ENCODE assay signal across 8 mouse cellular contexts in the genomic region with DNA sequence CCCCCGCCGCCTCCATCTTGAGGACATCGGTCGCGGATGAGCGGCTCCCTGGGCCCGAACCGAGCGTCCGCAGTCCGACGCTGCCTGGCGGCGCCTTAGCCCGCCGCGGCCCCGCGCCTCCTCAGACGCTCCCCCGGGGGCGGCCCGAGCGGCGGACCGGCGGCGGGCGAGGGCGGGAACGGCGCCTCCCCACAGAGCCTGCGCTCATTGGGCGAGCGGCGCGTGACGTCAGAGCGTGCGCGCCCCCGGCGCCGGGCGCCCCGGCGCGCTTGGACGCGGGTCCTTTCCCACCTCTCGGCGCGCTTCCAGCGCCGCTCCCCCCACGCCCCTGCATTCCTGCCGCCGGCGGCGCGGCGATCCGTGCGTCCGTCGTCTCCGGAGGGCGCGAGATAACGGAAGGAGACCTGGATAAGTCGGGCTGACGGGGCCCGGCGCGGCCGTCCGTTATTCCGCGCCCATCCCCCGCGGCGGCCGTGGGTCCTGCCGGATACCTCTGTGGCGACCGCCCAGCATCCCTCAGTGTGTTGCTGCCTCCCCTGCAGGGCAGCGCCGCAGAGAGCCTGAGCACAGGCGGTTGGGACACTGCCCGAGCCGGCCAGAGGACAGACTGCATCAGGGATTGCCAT. TPM values are rescaled to one million over a fixed set of nuclear protein-coding genes. Genes with fewer than 3 reads are reported as not detected.
DNase-seq lines count a peak whose midpoint lies in the region; ATAC-seq and TF ChIP-seq lines count a peak whose summit lies in the region.

A gene (minus strand): TSS at position 123 of the 626 bp plus-strand sequence.

- 1% methylated on average over 80 of the region's 91 CpGs for WGBS in cerebellum, adult 2 months
- 1% methylated on average over 85 of the region's 91 CpGs for WGBS in forebrain, postnatal 0 days
- WGBS in lung, embryonic 14.5 days = under 1% methylated on average over 89 of the region's 91 CpGs

- H3K4me3 ChIP-seq in G1E (ENCODE audit: low read depth, low read length) = peak within 1 kb of the TSS; percentile 98
- peak within 1 kb of the TSS; percentile 96 for H3K4me3 ChIP-seq in cerebellum, adult 2 months (replicated peaks; ENCODE audit: insufficient read depth, low read depth, low read length)
- peak within 1 kb of the TSS; percentile 75 for H3K4me3 ChIP-seq in forebrain, postnatal 0 days (ENCODE audit: low read depth, low read length)
- H3K4me3 ChIP-seq in lung, embryonic 14.5 days (ENCODE audit: low read depth, low read length) = peak within 1 kb of the TSS; percentile 91

- peak within 1 kb of the TSS; percentile 99 for H3K4me2 ChIP-seq in forebrain, postnatal 0 days (ENCODE audit: low read depth)
- H3K4me2 ChIP-seq in lung, embryonic 14.5 days = peak within 1 kb of the TSS; percentile 98

- peak within 1 kb of the TSS; percentile 78 for H3K9ac ChIP-seq in forebrain, postnatal 0 days
- peak within 1 kb of the TSS; percentile 91 for H3K9ac ChIP-seq in lung, embryonic 14.5 days

- peak; percentile 31; the same call in 1 of the 2 replicates for ATAC-seq in G1E (ENCODE audit: extremely low read depth, insufficient number of reproducible peaks, low FRiP score, poor library complexity, severe bottlenecking)
- ATAC-seq in forebrain, postnatal 0 days = peak; percentile 96
- peak; percentile 96 for ATAC-seq in lung, embryonic 14.5 days (ENCODE audit: insufficient read depth)
- peak; percentile 23 for ATAC-seq in neutrophil, adult 5-6 weeks (ENCODE audit: extremely low read depth, insufficient number of reproducible peaks, low FRiP score, poor library complexity, severe bottlenecking)

- H3K9me3 ChIP-seq in G1E (replicated peaks) = no peaks in the 10 kb centered on the region
- H3K9me3 ChIP-seq in forebrain, postnatal 0 days (ENCODE audit: low read length) = no peaks in the 10 kb centered on the region
- H3K9me3 ChIP-seq in lung, embryonic 14.5 days (ENCODE audit: low read depth, low read length) = no peaks in the 10 kb centered on the region

- H3K27ac ChIP-seq in cerebellum, adult 2 months (ENCODE audit: insufficient read depth, low read length) = peak within 1 kb of the TSS; percentile 75
- H3K27ac ChIP-seq in forebrain, postnatal 0 days (ENCODE audit: low read depth, low read length) = peak within 1 kb of the TSS; percentile 89
- H3K27ac ChIP-seq in lung, embryonic 14.5 days (ENCODE audit: low read depth) = peak within 1 kb of the TSS; percentile 92

- H3K4me1 ChIP-seq in G1E (ENCODE audit: insufficient read depth, low read depth, low read length) = peaks cover 57% of the 10 kb centered on the region
- no peaks in the 10 kb centered on the region; the same call in 1 of the 2 replicates for H3K4me1 ChIP-seq in cerebellum, adult 2 months (ENCODE audit: control insufficient read depth, insufficient read depth, low read length)
- H3K4me1 ChIP-seq in forebrain, postnatal 0 days (ENCODE audit: insufficient read depth) = peaks cover 29% of the 10 kb centered on the region
- peaks cover 6% of the 10 kb centered on the region for H3K4me1 ChIP-seq in lung, embryonic 14.5 days (ENCODE audit: insufficient read depth)

- H3K36me3 ChIP-seq in G1E (replicated peaks) = peaks cover 12% of the 10 kb centered on the region
- H3K36me3 ChIP-seq in forebrain, postnatal 0 days (ENCODE audit: insufficient read depth) = no peaks in the 10 kb centered on the region
- no peaks in the 10 kb centered on the region for H3K36me3 ChIP-seq in lung, embryonic 14.5 days (ENCODE audit: insufficient read depth)

- peak; percentile 62 for TF ChIP-seq POLR2A in cerebellum, adult 2 months (IDR thresholded peaks at IDR 0.05; ENCODE audit: borderline replicate concordance, insufficient read depth, low read length)

- TF ChIP-seq CTCF in G1E (IDR thresholded peaks at IDR 0.05; ENCODE audit: low read depth, low read length) = no peak
- TF ChIP-seq CTCF in cerebellum, adult 2 months (IDR thresholded peaks at IDR 0.05; ENCODE audit: borderline replicate concordance, insufficient read depth, low read depth, low read length) = no peak
- no peak; the same call in 1 of the 2 replicates for TF ChIP-seq CTCF in forebrain, postnatal 0 days (IDR thresholded peaks at IDR 0.05; ENCODE audit: low read depth)
- TF ChIP-seq CTCF in lung, embryonic 14.5 days (IDR thresholded peaks at IDR 0.05; ENCODE audit: low read depth) = peak; percentile 5; the same call in 1 of the 2 replicates

- no peaks in the 10 kb centered on the region for H3K27me3 ChIP-seq in G1E (ENCODE audit: insufficient read depth, low read length)
- H3K27me3 ChIP-seq in cerebellum, adult 2 months (ENCODE audit: control insufficient read depth, insufficient read depth, low read length) = no peaks in the 10 kb centered on the region
- no peaks in the 10 kb centered on the region for H3K27me3 ChIP-seq in forebrain, postnatal 0 days (ENCODE audit: insufficient read depth, low read length)
- no peaks in the 10 kb centered on the region for H3K27me3 ChIP-seq in lung, embryonic 14.5 days (ENCODE audit: insufficient read depth, low read length)

- peak; percentile 97 for DNase-seq in G1E (ENCODE audit: low spot score)
- DNase-seq in cerebellum, adult 2 months = peak; percentile 91
- DNase-seq in forebrain, postnatal 0 days = peak; percentile 95
- DNase-seq in heart, postnatal 4 days = peak; percentile 92
- peak; percentile 73 to 83 for DNase-seq in layer of hippocampus, adult 8-10 months (ENCODE audit: low spot score in 2 of 2)
- peak; percentile 96 for DNase-seq in lung, embryonic 14.5 days
- peak; percentile 91 for DNase-seq in testis, postnatal 14 days (ENCODE audit: low spot score)

RNA-seq across cellular contexts. Expression of the gene that starts here (rescaled TPM):
- total RNA-seq in G1E (2014; fragmentation: Nextera tagmentation) = 81.6 and 85.5 TPM in 2 replicates
- total RNA-seq in G1E (2017) = 35.1 and 40.0 TPM in 2 replicates
- polyA plus RNA-seq in G1E (2012) = 15.1 and 17.4 TPM in 2 replicates
- 20.7 and 21.0 TPM in 2 replicates for polyA plus RNA-seq in cerebellum, adult 2 months (2012; rRNA removed)
- 40.5 and 47.6 TPM in 2 replicates for total RNA-seq in forebrain, postnatal 0 days (2014; rRNA removed)
- 6.5 and 8.7 TPM in 2 replicates for polyA plus RNA-seq in forebrain, postnatal 0 days (2015; fragmentation: Nextera tagmentation; extraction: Ambion mirVana)
- 10 to 100 TPM; 40.0 to 40.8 TPM for total RNA-seq in heart, postnatal 4 days (2021)
- total RNA-seq in layer of hippocampus, adult 8-10 months (2022) = 10 to 100 TPM; 44.8 to 51.3 (median 50.1) TPM
- 15.9 and 16.5 TPM in 2 replicates for polyA plus RNA-seq in lung, embryonic 14.5 days (2014; fragmentation: Nextera tagmentation; extraction: Ambion mirVana)
- 54.5 and 65.5 TPM in 2 replicates for total RNA-seq in neutrophil, adult 5-6 weeks (2017)

Comparison
In these comparisons a context has a peak if more than half of its experiments do, and no peak if none do; other contexts are left out.
1. Peak in every context shown above with its lines: DNase-seq, ATAC-seq, H3K4me3 ChIP-seq and H3K27ac ChIP-seq.
2. ATAC-seq: peak in every context shown above with its lines; median percentile 96 in forebrain, postnatal 0 days; 96 in lung, embryonic 14.5 days; 31 in G1E; 23 in neutrophil, adult 5-6 weeks.